Mouse (Mus musculus): ENCODE data around the gene Ldb1.

GRCm38 (mm10) chr19:46035971-46036370 is 9.0 kb downstream of the Ldb1 start:
- TF ChIP-seq CTCF (IDR thresholded peaks at IDR 0.05; ENCODE audit: extremely low read depth, insufficient read length, insufficient replicate concordance, low read depth, low read length) = no peak
- TF ChIP-seq POLR2A (IDR thresholded peaks at IDR 0.05; ENCODE audit: low read depth, low read length) = no peak

All from small intestine, adult 2 months (tissue).